Mouse (Mus musculus) monocyte, adult 2 months (primary cell): ENCODE measurements around the gene Gm20431.
"Not testable (repeated sequence)": the region's sequence is repeated elsewhere in the genome, so short reads cannot be mapped to it uniquely, and the experiment has no call there.

ENCODE experiments used
- DNase-seq, 2 experiments: peaks; one replicate each; pipeline ENCODE4 v3.0.0; 2022; ENCODE audit warnings: low spot score in 2 of 2, low read depth in 1 of 2

The Gm20431 gene

DNA sequence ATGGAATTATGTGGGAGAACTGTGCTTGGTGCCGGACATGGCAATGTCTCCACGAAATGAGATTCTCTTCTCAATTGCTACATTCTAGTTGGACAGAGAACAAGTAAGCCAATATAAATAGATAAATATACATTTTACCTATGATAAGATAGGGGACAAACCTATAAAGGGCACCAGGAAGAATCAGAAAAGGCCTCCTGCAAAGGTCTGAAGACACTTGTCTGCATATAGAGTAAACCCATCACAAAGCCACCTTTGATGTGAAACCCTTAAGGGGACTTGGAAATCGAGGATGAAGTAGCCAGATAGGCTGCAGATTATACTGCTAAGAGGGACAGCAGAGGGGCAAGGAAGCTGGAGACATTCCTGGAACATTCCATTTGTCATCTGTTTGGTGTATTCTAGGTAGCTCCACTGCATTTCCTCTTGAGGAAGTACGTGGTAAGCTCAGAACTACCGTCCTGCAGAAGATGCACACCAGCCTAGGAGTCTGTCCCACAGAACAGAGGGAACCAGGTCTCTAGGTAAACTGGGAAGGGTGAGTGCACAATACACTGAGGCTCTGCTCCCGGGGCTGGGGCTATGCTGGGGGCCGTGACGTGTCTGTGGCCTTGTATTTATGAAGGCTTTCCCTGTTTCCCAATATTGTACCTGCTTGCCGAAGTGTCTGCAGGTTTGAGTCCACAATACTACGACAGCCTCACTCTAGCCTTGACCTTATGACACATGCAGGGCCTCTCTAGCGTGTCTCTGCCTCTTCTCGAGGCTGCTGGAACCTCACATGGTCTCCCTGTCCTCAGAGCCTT is 28.4 kb downstream of the Gm20431 start:
- no peak for DNase-seq

DNA sequence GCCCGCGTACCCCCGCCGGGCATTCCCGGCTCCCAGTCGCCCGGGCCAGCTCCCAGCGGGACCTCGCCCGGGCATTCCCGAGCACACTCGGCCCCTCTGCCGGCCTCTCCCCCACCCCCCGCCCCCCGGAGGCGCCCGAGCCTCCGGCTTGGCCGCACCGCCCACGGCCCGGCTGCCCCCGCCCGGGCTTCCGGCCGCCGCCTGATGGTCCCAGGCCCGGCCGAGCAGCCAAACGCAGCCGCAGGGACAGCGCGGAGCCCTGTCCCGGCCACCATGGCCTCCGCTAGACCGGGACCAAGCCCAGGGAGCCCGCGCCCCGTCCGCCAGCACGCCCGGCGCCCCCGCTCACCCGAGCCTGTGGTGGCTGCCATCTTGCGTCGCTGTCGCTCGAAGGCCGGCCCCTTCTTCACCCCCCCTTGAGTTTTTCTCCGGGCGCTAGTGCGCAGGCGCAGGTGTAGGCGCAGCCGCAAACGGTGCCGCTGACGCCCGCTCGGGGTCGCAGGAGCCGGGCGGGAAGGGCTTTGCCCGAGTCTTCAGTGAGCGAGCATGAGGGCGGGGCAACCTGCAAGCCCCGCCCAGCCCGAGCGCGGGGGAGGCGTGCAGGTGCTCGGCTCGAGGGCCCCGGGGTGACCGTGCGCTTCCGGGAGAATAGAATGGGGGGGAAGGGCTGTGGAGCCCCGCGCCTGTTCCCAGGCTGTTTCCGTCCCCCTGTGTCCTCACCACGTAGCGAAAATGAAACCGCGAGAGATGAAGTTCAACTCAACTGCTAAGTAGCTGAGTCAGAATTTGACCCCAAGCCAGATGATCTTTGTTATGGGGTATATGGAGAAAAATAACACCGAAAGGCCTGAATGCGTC is 29.5 kb downstream of the Gm20431 start, which contains the start of gene Ube2v1:
Ube2v1 (minus strand) TSS at position 505 of the 858 bp plus-strand sequence.
- DNase-seq = peak; percentile 92 to 97

DNA sequence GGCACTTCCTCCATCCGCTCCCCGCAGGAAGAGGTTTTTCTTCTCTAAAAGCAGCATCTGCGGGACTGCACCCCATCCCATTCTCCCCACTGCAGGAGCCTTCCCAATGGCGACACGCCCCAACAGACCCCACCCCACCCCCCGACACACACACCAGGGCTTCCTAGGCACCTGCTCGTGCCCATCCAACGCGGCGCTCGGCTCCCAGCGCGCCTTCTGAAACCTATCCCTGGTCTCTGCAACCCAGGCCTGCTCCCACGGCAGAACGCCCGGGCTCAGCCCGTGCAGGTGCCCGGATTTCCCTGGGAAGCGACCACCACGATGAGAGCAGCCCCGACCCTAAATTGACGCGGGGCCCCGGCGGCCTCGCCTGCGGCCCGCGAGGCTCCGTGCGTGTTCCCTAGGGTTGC is 30.1 kb downstream of the Gm20431 start:
- no peak for DNase-seq

DNA sequence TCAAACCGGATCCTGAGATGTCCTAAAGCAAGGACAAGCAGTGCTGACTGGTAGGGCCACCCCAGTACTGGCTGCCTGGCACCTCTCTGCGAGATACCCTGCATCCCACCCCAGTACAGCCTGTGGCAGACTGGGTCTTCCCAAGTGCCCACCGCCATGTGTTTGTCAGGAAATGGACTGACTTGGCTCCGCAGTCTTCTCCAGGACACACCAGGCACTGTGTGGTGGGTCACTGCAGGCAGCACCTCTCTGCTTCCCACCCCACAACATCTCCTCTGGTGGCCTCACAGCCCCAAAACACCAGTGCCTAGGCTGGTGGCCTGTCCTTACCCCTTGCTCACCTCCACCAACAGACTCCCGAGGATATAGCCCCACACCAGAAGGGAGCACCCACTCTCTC is 30.9 kb downstream of the Gm20431 start:
- DNase-seq = no peak

DNA sequence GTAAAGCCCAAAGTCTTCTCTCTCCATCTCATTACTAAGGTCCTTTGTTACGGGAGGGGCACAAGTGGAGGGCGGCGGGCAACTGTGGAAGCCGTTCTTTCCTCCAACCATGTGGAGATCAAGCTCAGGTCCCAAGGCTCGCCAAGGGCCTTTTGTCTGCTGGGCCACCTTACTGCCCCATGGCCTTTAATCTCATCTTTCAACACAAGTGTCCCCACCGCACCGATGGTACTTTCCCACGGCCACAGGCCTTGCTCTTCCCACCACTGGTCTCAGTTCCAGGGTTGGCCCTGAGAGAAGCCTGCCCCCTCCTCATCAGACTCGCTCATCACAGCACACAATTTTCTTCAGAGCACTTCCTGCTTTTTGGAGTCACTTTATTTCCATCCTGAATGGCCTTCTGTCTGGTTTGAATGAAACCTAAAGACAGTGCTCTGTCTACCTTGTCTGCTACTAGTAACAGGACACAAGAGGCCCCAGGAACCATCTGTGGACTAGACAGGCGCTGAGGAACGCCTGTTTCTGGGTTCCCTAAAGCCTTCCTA is 31.6 kb downstream of the Gm20431 start:
- no peak for DNase-seq

DNA sequence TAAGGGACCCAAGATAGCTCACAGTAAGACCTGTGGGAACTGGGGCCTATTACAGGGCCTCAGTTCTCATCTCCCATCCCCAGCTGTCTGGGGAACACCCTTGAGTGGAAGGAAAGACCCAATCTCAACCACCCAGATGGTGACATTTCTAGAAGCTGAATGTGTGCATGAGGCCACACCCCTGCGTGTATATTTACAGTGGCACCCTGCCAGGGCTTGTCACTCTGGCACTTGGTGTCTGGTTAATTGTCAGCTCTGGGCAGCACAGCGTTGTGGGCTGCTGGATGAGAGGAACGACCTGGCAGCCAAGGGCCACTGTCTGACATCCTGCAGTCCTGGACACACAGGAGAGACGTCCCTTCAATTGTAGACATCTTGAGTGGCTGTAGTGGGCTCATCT is 32.4 kb downstream of the Gm20431 start:
- DNase-seq = no peak

DNA sequence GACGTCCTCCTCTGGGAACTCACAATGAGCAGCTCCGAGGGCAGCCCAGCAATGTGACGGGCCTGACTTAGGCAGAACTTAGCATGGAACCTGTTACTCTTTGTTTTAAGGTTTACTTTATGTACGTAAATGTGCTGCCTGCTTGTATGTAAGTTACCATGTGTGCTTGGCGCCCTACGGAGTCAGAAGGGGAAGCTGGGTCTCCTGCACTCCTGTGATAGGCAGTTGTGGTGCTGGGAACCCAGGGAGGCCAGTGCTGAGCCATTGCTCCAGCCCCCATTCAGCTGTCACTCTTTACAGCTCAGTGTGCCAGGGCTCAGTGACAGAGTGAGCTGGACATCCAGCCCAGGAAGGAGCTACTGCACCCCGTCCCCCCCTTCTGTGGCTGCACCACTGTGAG is 34.3 kb downstream of the Gm20431 start:
- DNase-seq = no peak

DNA sequence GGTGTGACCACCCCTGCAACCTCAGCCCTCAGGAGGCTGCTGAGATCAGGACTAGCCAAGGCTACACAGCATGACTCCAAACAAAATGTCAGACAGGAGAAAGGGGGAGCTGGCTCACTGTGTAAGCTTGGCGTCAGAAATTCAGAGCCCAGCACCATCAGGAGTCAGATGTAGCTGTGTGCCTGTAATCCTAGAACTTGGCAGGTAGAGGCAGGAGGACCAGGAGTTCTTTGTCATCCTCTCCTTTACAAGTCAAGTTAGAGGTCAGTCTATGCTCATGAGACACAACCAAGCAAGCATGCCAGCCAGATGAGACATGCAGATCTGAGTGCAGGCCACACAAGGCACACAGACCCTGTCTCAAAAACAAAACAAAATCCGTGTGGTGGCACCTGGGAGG is 35.6 kb downstream of the Gm20431 start:
- no peak for DNase-seq

DNA sequence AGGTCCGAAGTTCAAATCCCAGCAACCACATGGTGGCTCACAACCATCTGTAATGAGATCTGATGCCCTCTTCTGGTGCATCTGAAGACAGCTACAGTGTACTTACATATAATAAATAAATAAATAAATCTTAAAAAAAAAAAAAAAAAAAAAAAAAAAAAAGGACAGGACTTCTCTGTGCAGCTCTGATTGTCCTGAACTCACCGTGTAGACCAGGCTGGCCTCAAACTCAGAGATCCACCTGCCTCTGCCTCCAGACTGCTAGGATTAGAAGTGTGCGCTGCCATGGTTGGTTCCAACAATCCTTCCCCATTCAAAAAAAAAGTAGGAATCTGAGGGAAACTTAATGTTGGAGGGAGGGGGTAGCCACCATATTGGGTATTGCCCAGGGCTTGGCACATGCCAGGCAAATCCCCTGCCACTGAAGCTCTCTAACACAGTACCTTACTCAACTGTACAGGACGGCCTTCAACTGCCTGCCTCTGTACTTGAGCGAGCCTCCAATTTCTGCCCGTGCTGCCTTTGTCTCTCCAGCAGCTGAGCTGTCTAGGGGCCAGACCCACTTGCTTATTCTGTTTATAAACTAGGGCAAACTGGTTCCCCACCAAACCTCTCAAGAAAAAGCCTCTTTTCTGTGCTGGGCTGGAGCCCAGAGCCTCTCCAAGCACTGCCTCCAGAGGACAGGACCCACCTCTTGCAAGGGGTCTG is 36.8 kb downstream of the Gm20431 start:
- no peak for DNase-seq

DNA sequence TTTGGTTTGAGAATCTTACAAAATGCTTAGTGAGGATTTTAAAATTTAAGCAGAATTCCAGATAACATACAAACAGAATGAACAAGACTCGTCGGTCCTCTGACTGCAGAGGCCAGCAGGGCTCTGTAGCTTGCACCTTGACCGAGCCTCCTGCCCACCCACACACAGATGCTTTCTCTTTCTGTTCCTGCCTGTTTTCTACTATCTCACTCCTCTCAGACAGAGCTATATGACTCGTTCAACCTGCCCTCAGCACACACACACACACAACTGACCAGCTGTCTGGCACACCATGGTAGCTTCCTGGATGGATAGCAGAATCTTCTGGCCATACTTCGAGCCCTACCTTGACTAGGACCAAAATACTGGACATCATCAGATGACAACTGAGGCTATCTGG is 38.3 kb downstream of the Gm20431 start:
- DNase-seq = no peak

DNA sequence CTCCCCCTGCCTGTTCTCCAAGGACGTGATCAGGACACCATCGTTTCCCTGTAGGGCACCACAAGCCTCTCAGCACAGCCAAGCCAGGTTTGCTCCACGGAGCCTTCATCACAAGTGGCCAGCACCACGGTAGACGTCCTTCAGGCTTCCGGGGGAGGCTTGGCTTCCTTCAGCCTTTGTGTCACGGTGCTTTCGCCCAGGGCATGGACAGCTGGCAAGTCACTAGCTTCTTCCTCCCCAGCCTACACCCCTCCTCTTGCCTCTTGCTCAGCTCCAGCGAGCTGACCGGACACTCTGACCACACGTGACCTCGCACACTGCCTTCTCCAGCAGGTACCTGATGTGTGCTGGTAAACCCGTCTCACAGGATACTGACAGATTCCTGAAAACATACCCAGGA is 38.9 kb downstream of the Gm20431 start:
- no peak for DNase-seq

DNA sequence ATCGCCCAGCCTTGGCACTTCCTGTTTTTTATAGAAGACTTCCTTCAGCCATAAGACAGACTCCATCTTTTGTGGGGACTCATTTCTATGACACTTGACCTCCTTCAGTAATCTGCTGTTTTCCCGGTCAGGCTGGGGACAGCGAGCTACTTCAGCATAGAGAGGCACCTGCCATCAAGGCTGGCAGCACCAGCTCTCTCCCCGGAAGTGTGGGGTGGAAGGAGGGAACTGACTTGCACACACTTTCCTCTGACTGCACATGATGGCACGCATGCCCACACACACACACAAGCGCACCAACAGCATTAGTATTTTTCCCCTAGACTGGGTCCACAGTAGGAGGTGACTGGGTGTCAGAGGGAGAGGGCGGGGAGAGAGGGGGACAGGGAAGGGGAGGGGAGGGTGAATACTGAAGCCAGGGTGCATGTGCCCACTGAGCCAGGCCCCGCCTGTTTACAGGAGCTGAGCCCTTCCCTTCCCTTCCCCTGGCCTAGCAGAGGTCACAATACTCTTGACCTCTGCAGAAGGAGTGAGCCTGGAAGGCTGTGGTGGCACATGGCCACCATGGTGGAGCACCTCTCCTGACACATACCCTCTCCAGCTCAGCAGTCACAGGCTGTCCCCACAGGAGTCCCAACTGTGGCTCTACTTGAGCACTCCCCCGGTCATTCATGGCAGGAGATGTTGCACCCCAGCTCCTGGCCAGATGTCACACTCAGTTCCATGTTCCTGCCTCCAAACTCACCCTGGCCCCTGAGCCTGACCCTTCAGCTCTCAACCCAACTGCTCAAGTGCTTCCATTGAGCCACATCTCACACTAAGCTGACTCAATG is 39.8 kb downstream of the Gm20431 start:
- no peak for DNase-seq

DNA sequence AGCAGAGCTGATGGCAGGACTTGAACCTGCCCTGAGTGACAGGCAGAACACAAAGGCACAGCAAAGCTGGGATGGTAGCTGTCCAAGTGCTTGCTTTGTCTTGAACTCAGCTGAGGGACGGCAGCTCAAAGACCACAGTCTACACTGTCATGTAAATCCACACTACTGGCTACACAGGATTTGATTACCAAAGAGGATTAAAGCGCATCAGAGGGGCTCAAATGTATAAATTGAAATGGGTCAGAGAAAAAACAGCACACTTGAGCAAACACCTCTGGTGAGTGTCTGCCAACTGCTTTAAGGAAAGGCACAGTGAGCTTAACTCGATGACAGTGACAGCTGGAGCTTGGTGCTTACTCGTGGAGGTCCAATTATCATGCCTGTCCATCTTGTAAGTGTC is 43.8 kb downstream of the Gm20431 start:
- no peak for DNase-seq

DNA sequence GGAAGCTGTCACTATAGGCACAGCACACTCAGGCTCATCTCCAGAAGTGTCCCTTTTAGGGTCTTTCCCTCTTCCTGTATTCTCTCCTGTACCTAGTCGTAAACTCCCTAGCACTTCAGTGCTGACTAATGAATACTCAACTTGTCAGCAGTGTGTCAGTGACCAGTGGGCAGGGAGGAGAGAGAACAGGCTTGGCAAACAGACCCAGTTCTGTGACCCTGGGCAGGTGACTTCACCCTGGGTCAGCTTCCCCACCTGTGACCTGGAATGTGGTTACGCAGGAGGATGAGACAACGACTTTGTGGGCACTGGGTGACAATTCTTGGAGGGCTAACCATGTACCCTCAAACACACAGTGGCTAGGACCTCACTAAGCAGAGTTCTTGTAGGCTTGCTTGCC is 44.3 kb downstream of the Gm20431 start:
- no peak for DNase-seq

DNA sequence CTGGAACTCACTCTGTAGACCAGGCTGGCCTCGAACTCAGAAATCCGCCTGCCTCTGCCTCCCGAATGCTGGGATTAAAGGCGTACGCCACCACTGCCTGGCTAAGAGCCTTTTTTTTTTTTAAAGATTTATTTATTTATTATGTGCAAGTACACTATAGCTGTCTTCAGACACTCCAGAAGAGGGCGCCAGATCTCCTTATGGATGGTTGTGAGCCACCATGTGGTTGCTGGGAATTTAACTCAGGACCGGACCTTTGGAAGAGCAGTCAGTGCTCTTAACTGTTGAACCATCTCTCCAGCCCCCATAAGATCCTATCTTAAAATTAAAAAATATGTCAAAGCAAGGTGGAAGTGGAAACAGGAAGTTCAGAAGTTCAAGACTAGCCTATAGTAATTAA is 48.0 kb downstream of the Gm20431 start:
- not testable (repeated sequence) for DNase-seq

DNA sequence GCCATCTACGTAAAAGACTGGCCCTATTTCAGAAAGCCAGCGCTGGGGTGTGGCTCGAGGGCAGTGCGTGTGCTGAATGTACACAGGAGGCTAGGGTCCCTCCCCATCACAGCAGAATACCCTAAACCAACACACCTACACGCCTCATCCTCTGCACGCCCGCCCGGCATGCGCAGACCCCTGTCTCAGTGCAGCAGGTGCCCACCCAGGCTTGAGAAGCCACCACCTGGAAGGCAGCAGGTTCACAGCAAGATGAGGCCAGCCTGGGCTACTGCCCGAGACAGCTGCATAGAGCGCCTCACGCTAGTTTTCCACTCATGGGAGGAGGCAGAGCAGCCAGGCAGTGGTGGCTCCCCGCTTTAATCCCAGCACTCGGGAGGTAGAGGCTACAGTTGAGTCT is 49.2 kb downstream of the Gm20431 start:
- DNase-seq = no peak

DNA sequence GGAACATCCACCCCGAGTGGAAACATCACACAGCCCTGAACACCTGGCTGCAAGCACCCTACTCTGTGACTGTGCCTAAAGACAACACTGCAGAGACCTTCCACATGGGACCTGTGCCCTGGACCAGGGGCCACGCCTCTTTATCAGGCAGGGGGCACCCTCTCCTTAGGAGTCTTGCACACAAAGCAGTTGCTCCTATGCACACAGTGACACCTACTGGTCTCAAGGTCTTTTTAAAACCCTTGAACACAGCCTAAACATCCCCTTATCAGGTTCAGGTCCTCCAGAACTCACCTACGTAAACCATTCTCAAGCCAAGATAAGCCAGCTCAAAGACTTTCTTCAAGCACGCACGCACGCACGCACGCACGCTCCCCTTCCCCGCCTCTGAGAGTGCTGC is 50.0 kb downstream of the Gm20431 start:
- no peak for DNase-seq

DNA sequence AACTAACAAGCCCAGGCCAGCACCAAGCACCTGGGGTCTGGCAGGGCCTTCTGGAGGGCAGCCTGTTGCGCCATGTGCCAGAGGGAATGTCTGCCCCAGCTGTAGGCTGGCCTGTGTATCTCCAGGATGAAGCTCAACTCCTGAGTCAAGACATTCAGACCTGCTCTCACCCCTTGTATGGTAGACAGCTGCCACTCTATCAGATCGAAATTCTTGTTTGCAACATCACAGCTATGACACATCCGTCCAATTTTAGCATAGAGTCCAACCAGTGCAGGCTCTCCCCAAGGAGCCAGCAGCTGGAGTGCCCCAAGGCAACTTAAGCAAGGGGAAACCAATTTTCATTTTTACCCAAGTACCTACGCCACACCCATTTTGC is 54.6 kb downstream of the Gm20431 start:
- DNase-seq = no peak

DNA sequence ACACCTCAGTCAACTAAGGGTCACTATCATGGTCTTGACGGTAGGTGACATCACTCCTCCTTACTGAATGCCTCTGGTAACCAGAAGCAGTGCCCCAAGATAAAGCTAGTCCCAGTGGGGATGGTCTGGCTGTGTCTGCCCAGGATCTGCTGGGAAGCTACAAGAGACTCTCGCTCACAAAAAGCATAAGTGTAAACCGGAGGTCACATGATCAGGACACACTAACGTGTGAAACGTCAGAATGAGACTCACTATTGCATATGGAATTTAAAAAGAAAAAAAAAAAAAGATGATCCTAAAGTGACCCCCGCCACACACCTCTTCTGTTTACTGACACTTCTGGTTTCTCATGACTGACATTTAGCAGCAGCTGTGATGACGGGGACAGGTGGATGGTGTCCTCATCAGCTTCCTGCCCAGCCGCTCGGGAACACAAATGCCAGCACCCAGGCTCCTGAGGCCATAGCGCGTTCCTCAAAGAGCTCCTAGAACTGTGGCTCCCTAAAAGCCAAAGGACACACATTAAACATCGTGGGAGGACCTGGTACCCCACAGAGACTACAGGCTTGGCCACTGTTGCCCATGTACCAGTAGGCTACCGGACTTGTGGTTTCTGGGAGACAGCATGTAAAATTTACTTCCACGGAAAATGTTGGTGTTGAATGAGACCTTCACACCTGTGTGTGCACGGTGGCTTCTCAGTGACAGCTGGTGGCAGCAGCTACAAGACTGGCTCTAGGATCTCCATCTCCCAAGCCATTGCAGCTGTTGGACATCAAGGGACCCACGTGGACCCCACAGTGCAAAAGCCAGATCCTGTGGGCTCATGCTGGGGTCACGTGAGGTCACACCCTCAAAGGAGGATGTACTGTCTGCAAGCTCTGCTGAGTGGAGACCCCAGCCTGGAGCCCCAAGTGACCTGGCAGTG is 55.2 kb downstream of the Gm20431 start:
- no peak for DNase-seq
